Mouse (Mus musculus) heart, postnatal 0 days (tissue): ENCODE measurements around the gene Ssr2. TPM values are rescaled to one million over a fixed set of nuclear protein-coding genes. Genes with fewer than 3 reads are reported as not detected.
"Not testable (repeated sequence)": the region's sequence is repeated elsewhere in the genome, so short reads cannot be mapped to it uniquely, and the experiment has no call there.

Experiments
- ATAC-seq: fragments of 200-750 bp; cut with Nextera tagmentation; 2 replicates; pipeline ENCODE4 v1.8.0; 2017; ENCODE audit warnings: low read depth, moderate number of reproducible peaks, moderate library complexity; ENCODE audit not compliant: insufficient read depth
- DNase-seq: peaks from one replicate; pipeline ENCODE4 v3.0.0-alpha.2; 2016; ENCODE audit warnings: low spot score
- H3K27ac ChIP-seq: fragments of 300-500 bp; sonication (generic); 2 replicates; pipeline ENCODE4 v1.5.1; 2014; ENCODE audit warnings: low read depth, mild to moderate bottlenecking
- H3K27me3 ChIP-seq: fragments of 300-500 bp; sonication (generic); 2 replicates; pipeline ENCODE4 v1.6.1; 2014; ENCODE audit warnings: low read length, mixed read lengths; ENCODE audit not compliant: control insufficient read depth, insufficient read depth
- H3K36me3 ChIP-seq: fragments of 300-500 bp; sonication (generic); replicated peaks from 2 replicates; pipeline ENCODE4 v1.6.1; 2014; ENCODE audit warnings: low read length, mixed read lengths; ENCODE audit not compliant: control insufficient read depth, insufficient read depth
- H3K4me1 ChIP-seq: fragments of 300-500 bp; sonication (generic); 2 replicates; pipeline ENCODE4 v1.6.1; 2014; ENCODE audit warnings: antibody characterized with exemption; ENCODE audit not compliant: control insufficient read depth, insufficient read depth
- H3K4me2 ChIP-seq: fragments of 300-500 bp; sonication (generic); 2 replicates; pipeline ENCODE4 v1.6.1; 2014; ENCODE audit warnings: low read depth, mild to moderate bottlenecking, low read length, moderate library complexity
- H3K4me3 ChIP-seq: fragments of 300-500 bp; sonication (generic); 2 replicates; pipeline ENCODE4 v1.5.1; 2014; ENCODE audit warnings: low read depth, low read length
- H3K9ac ChIP-seq: fragments of 300-500 bp; sonication (generic); replicated peaks from 2 replicates; pipeline ENCODE4 v1.6.1; 2014; ENCODE audit warnings: low read depth, low read length, mixed read lengths
- H3K9me3 ChIP-seq: fragments of 300-500 bp; sonication (generic); replicated peaks from 2 replicates; pipeline ENCODE4 v1.6.1; 2016; ENCODE audit warnings: low read length; ENCODE audit not compliant: control insufficient read depth
- CTCF ChIP-seq: IDR thresholded peaks from 2 replicates; pipeline ENCODE4 v1.5.1; 2016; ENCODE audit warnings: antibody characterized with exemption, control low read depth, low read depth
- EP300 ChIP-seq: IDR thresholded peaks from 2 replicates; pipeline ENCODE4 v1.6.1; 2016; ENCODE audit warnings: antibody characterized with exemption, low read depth
- WGBS: fragments of 180-500 bp; shearing (Covaris S2); extraction: QIAGEN DNeasy Blood & Tissue Kit; methylation state at CpG from one replicate; pipeline ENCODE4 v1.1.7; 2014; 5-methylcytosine and 5-hydroxymethylcytosine counted together
- polyA plus RNA-seq: library from polyadenylated mRNA; unstranded; fragments of >200 nt; fragmentation: Nextera tagmentation; extraction: Ambion mirVana; gene quantifications from 2 replicates; pipeline ENCODE4 v1.2.1, GENCODE M21; 2015
- total RNA-seq: library from RNA; depleted of rRNA; stranded (reverse); fragments of >200 nt; gene quantifications from 2 replicates; pipeline ENCODE4 v1.2.3, GENCODE M21; 2014; ENCODE audit warnings: low replicate concordance

The Ssr2 gene
- total and polyA plus RNA-seq, 2 experiments from 2014 or later, result 144 to 246 TPM

- no peaks in the 10 kb centered on the region for H3K27me3 ChIP-seq
- WGBS, result 93% methylated on average over 2 of the region's 2 CpGs
- no peak overlapping the region for H3K4me2 ChIP-seq
- H3K27ac ChIP-seq, result no peak overlapping the region
- no peak for DNase-seq
- no peak overlapping the region for H3K4me3 ChIP-seq
- no peak overlapping the region for H3K9ac ChIP-seq
- peaks cover 55% of the 10 kb centered on the region for H3K36me3 ChIP-seq
- TF ChIP-seq EP300 (no peak), CTCF (no peak)
- peaks cover 9% of the 10 kb centered on the region; the same call in 1 of the 2 replicates for H3K4me1 ChIP-seq
- ATAC-seq, result no peak
- H3K9me3 ChIP-seq, result no peaks in the 10 kb centered on the region
These were observed 6.6 kb upstream of the Ssr2 start for GRCm38 (mm10) chr3:88569093-88569492.

- Histone ChIP-seq H3K27ac (no peak overlapping the region), H3K27me3 (no peaks in the 10 kb centered on the region), H3K4me2 (no peak overlapping the region), H3K4me3 (no peak overlapping the region), H3K36me3 (peaks cover 49% of the 10 kb centered on the region), H3K4me1 (peaks cover 9% of the 10 kb centered on the region; the same call in 1 of the 2 replicates), H3K9me3 (no peaks in the 10 kb centered on the region), H3K9ac (no peak overlapping the region)
- no peak for TF ChIP-seq EP300
- no peak for TF ChIP-seq CTCF
- DNase-seq, result no peak
- 88% methylated on average over 5 of the region's 5 CpGs for WGBS
- no peak for ATAC-seq
These were observed 6.0 kb upstream of the Ssr2 start for GRCm38 (mm10) chr3:88569694-88570093.

GRCm38 (mm10) chr3:88570341-88570740 lies 5.3 kb upstream of the Ssr2 start:
- Histone ChIP-seq H3K4me3 (no peak overlapping the region), H3K9me3 (no peaks in the 10 kb centered on the region), H3K4me1 (peaks cover 9% of the 10 kb centered on the region; the same call in 1 of the 2 replicates), H3K36me3 (peaks cover 42% of the 10 kb centered on the region), H3K9ac (no peak overlapping the region), H3K27me3 (no peaks in the 10 kb centered on the region), H3K27ac (no peak overlapping the region), H3K4me2 (no peak overlapping the region)
- 93% methylated on average over 10 of the region's 10 CpGs for WGBS
- DNase-seq, result no peak
- TF ChIP-seq CTCF (no peak), EP300 (no peak)
- ATAC-seq, result no peak

- no peak overlapping the region for H3K4me3 ChIP-seq
- WGBS, result 71% methylated on average over 1 of the region's 1 CpGs
These were observed 3.8 kb upstream of the Ssr2 start for GRCm38 (mm10) chr3:88571856-88572255.

GRCm38 (mm10) chr3:88572835-88573234 lies 2.8 kb upstream of the Ssr2 start:
- Histone ChIP-seq H3K27ac (no peak overlapping the region), H3K27me3 (no peaks in the 10 kb centered on the region)

More at GRCm38 (mm10) chr3:88571856-88572255, 3.8 kb upstream of the Ssr2 start:
- Histone ChIP-seq H3K9ac (no peak overlapping the region), H3K9me3 (no peaks in the 10 kb centered on the region), H3K36me3 (peaks cover 27% of the 10 kb centered on the region), H3K27me3 (no peaks in the 10 kb centered on the region), H3K4me1 (no peaks in the 10 kb centered on the region), H3K27ac (no peak overlapping the region), H3K4me2 (no peak overlapping the region)
- ATAC-seq, result no peak
- DNase-seq, result no peak
- no peak for TF ChIP-seq EP300
- TF ChIP-seq CTCF, result no peak

GRCm38 (mm10) chr3:88573810-88574209 lies 1.9 kb upstream of the Ssr2 start:
- no peak overlapping the region for H3K9ac ChIP-seq
- no peaks in the 10 kb centered on the region for H3K9me3 ChIP-seq
- no peak overlapping the region for H3K4me3 ChIP-seq
- no peak for DNase-seq
- no peak overlapping the region for H3K4me2 ChIP-seq
- 70% methylated on average over 2 of the region's 2 CpGs for WGBS
- H3K36me3 ChIP-seq, result peaks cover 10% of the 10 kb centered on the region
- H3K27ac ChIP-seq, result no peak overlapping the region
- no peak for ATAC-seq
- H3K4me1 ChIP-seq, result no peaks in the 10 kb centered on the region
- H3K27me3 ChIP-seq, result no peaks in the 10 kb centered on the region
- TF ChIP-seq EP300 (no peak), CTCF (no peak)

More at GRCm38 (mm10) chr3:88572835-88573234, 2.8 kb upstream of the Ssr2 start:
- no peak overlapping the region for H3K4me2 ChIP-seq
- 66% methylated on average over 2 of the region's 2 CpGs for WGBS
- H3K4me3 ChIP-seq, result no peak overlapping the region
- no peak for TF ChIP-seq CTCF
- TF ChIP-seq EP300, result no peak
- H3K9ac ChIP-seq, result no peak overlapping the region
- H3K9me3 ChIP-seq, result no peaks in the 10 kb centered on the region
- DNase-seq (no peak), ATAC-seq (no peak)
- H3K36me3 ChIP-seq, result peaks cover 19% of the 10 kb centered on the region
- no peaks in the 10 kb centered on the region for H3K4me1 ChIP-seq

GRCm38 (mm10) chr3:88577846-88578245 lies 2.2 kb downstream of the Ssr2 start:
- 69% methylated on average over 5 of the region's 5 CpGs for WGBS
- DNase-seq, H3K4me2 ChIP-seq, H3K9ac ChIP-seq, H3K9me3 ChIP-seq, H3K4me3 ChIP-seq, ATAC-seq, H3K27ac ChIP-seq, H3K4me1 ChIP-seq, H3K27me3 ChIP-seq: not testable (repeated sequence)
- H3K36me3 ChIP-seq, result peaks cover 15% of the 10 kb centered on the region
